Mouse (Mus musculus): ENCODE results near the gene Chd2. TPM values are rescaled to one million over a fixed set of nuclear protein-coding genes. Genes with fewer than 3 reads are reported as not detected.

Chd2 gene
- total RNA-seq, 1 experiment from 2014 or later: 50.0 TPM

Other genes with a start within 250 kb of the Chd2 start
- gene Rgma, start 166.3 kb downstream of the Chd2 start, total RNA-seq (2021): 7.7 and 9.9 TPM in 2 replicates
- gene Fam174b, start 198.5 kb upstream of the Chd2 start, total RNA-seq (2021): 6.6 and 9.6 TPM in 2 replicates

All from adrenal gland, postnatal 25 days (tissue).